Mouse (Mus musculus) CH12F3 (cell line): Measurements from ENCODE around the gene Ddx19b.
"Not testable (repeated sequence)": the region's sequence is repeated elsewhere in the genome, so short reads cannot be mapped to it uniquely, and the experiment has no call there.

ENCODE experiments used
- in situ Hi-C: fragments of 300-500 bp; cut with MboI; formaldehyde crosslinking; loops from 2 replicates; pipeline ENCODE4 v1.14.3; 2020; ENCODE audit warnings: low sequenced_read_pairs

The Ddx19b gene

GRCm38 (mm10) chr8:111031572-111031971 lies at the start of gene Ddx19b:
TSS of gene Ddx19b (minus strand) at chr8:111031751.
- in situ Hi-C loops = no loop called here

- in situ Hi-C loops = no loop called here
Observed at GRCm38 (mm10) chr8:111079861-111080271, 48.3 kb upstream of the Ddx19b start.

DNA sequence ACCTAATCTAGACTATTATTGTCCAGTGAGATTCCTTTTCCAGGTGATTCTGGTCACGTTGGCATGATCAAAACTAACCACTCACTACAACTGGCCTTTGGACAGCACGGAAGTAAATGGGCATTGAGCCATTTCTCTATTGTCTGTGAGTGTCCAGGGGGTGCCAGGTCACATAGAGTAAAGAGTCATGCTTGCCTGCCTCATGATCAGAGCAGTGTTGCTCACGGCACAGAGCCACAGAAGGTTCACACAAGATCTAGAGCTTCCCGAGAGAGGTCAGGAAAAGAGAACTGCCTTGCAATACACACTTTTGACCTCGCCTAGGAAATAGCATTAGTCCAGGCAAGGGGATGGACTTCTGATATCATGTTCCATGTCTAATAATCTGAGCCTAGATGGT lies 47.9 kb upstream of the Ddx19b start:
- in situ Hi-C loops = no loop called here

- in situ Hi-C loops = no loop called here
Observed at GRCm38 (mm10) chr8:111075926-111076325, 44.4 kb upstream of the Ddx19b start.

DNA sequence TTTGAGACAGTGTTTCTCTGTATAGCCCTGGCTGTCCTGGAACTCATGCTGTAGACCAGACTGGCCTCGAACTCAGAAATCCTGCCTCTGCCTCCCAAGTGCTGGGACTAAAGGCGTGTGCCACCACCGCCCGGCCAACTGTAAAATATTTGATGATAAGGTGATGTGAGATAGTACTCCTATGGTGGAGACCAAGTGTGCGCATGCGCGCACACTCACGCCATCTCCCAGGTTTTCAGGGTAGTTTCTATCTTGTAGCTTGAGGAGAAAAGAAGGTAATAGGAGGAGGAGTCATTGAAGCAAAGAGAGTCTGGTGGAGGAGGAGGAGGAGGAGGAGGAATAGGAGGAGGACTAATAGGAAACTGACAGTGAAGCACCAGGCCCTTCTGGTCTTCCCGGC lies 37.1 kb upstream of the Ddx19b start:
- in situ Hi-C loops = not testable (repeated sequence)

- in situ Hi-C loops = no loop called here
Observed at GRCm38 (mm10) chr8:111067439-111067838, 35.9 kb upstream of the Ddx19b start.

GRCm38 (mm10) chr8:111066308-111066707 lies 34.8 kb upstream of the Ddx19b start:
- in situ Hi-C loops = no loop called here

DNA sequence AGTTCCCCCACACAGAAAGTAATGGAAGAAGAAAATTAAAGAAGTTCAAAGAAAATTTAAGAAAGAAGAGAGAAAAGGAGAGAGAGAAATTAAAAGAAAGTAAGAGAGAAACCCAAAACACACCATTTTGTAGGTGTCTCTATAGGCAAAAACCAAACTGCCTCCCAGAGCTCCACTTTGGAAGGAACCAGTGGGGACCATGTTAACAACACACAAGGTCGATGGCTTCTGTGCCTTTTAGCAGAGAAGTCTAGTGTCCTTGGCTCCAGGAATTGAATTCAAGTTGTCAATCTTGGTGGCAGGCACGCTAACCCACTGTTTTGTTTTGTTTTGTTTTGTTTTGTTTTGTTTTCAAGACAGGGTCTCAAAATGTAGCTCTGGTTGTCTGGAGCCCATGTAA lies 31.3 kb upstream of the Ddx19b start:
- in situ Hi-C loops = no loop called here

DNA sequence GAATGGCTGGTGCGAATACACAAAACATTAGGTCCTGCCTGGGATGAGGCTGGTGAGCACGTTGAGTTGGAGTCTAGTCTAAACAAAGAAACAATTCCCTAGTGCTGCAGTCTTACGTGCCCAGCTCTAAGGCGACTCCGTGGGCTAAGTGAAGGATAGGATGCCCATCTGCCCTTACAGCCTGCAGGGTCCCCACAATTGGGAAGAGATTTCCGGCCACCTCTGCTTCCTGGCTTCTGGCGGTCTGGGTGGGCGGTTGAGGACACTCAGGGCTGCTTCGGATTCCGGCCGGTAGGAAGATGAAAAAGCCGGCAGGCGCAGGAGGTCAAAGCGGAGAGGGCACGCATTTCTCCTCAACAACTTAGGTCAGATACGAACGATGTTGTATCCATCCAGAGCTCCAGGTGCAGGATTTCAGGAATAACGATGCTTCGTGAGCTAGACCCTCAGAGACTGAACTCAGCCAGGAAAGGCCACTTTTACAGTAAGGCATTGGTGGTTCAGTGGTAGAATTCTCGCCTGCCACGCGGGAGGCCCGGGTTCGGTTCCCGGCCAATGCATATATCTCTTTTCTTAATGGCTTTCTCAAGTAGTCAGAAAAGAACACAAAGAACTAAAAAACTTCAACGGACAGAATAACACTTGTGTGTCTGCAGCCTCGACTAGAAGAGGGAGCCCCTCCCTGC lies 30.7 kb upstream of the Ddx19b start:
- in situ Hi-C loops = no loop called here

DNA sequence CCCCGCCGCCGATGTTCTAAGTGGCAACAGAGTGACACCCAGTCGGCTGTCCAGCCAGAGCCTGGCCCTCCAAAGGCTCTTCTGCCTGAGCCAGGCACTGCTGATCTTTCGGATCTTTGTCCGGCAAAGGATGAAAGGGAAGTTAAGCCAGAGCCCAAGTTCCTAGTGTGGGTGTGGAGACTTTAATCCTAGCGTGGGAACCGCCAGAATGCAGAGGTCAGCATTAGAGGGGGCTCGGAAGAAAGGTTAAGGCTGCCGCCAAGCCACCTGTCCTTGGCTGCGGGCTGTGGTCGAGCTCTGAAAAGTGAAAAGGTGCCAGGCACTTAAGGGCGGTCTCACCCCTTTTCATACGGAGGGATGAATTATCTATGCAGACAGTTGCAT lies 30.1 kb upstream of the Ddx19b start:
- in situ Hi-C loops = no loop called here

DNA sequence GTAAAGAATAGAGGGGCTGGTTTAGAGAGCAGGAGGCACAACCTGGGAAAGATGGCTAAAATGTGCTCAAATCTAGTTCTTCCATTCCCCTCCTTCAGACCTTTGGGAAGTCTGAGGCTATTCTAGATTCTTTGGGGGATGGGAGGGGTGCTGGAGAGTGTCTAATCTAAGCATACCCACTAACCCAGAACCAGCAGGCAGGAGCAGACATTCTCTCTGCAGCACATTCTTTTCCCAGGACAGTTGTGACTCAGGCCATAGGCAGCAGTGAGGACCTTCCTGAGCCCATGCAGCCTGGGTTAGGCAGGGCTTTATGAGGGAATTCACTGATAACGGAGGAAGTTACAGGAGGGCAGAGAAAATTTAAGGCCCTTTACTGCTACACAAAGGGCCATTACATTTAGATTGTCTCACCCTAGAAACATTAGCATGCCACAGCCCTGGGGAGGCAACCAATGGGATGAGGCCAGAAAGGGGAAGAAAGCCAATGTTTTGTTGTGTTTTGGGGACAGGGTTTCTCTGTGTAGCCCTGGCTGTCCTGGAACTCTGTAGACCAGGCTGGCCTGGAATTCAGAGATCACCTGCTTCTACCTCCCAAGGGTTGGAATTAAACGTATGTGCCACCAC lies 27.5 kb upstream of the Ddx19b start:
- in situ Hi-C loops = no loop called here

DNA sequence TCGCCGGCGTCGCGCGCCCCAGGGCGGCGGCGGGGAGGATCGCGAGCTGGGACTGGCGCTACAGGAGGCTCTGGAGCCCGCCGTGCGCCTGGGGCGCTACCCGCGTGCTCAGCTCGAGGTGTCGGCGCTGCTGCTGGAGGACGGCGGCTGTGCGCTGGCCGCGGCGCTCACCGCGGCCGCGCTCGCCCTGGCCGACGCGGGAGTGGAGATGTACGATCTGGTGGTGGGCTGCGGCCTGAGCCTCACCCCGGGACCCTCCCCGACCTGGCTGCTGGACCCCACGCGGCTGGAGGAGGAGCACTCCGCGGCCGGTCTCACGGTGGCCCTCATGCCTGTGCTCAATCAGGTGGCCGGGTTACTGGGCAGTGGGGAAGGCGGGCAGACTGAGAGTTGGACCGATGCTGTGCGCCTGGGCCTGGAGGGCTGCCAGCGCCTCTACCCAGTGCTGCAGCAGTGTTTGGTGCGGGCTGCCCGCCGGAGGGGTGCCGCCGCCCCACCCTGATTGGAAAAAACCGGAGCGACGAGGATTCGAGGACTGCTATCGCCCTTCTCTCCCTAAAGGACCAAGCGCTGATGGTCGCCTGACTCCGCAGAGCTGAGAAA lies 25.2 kb upstream of the Ddx19b start:
- in situ Hi-C loops = no loop called here

DNA sequence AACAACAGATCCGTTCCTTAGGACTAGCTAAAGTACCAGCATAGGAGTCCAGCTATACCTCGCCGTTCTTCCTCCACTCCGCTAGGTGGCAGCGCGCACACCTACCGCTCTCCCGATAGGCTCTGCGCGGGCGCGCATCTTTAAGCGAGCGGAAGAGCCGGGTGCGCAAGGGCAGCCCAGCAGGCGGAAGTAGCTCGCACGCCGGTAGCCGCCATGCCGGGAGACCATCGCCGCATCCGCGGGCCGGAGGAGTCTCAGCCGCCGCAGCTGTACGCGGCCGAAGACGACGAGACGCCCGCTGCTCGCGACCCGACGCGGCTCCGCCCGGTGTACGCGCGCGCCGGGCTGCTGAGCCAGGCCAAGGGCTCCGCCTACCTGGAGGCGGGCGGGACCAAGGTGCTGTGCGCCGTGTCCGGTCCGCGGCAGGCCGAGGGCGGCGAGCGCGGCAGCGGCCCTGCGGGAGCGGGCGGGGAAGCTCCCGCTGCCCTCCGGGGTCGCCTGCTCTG lies 24.7 kb upstream of the Ddx19b start, which contains the start of gene Exosc6:
Exosc6 (plus strand) TSS at position 182 of the 506 bp plus-strand sequence.
- in situ Hi-C loops = no loop called here

DNA sequence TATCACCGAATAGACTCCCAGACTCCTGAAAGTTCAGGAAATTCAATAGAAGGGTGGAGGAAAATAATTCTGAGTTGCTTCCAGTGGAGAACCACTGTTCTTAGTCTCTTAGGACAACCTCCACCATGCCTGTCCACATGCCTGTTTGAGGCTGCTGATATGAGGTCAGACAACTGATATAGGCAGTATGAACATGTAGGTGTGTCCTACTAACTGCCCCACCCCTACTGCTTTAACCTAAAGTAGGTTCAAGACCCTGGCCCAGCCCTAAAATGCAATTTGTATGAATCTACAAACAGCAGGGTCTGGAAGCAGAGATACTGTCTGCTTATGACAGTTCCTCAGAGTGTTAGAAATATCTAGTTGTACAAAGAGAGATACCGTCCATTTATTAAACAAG lies 24.1 kb upstream of the Ddx19b start:
- in situ Hi-C loops = no loop called here

DNA sequence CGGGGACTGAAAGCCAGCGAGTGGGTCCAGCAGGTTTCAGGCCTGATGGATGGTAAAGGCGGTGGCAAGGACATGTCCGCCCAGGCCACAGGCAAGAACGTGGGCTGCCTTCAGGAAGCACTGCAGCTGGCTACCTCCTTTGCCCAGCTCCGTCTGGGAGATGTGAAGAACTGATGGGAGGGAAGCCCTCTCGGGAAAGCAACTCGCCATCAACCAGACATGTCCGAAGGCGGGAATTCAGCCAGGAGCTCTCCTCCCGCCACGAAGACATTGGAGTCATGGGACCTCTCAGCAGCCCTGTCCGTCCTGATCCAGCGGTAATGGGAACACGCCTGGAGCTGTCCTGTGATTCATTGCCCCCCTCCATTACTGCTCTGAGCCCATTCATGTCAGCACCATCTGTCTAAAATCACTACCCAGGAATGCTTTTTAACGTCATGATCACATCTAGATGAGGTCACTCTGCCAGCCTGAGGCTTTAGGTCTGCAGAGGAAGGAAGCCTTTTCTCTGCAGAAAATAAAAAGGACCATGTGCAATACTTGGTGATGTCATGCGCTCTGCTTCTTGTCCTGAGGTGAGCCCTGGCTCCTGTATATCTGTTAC lies 23.6 kb upstream of the Ddx19b start:
- in situ Hi-C loops = no loop called here

- in situ Hi-C loops = no loop called here
Observed at GRCm38 (mm10) chr8:111053827-111054518, 22.4 kb upstream of the Ddx19b start.

- in situ Hi-C loops = no loop called here
Observed at GRCm38 (mm10) chr8:111049106-111049505, 17.6 kb upstream of the Ddx19b start.

GRCm38 (mm10) chr8:111048694-111049093 lies 17.1 kb upstream of the Ddx19b start:
- in situ Hi-C loops = no loop called here

- in situ Hi-C loops = no loop called here
Observed at GRCm38 (mm10) chr8:111044003-111044734, 12.6 kb upstream of the Ddx19b start.

DNA sequence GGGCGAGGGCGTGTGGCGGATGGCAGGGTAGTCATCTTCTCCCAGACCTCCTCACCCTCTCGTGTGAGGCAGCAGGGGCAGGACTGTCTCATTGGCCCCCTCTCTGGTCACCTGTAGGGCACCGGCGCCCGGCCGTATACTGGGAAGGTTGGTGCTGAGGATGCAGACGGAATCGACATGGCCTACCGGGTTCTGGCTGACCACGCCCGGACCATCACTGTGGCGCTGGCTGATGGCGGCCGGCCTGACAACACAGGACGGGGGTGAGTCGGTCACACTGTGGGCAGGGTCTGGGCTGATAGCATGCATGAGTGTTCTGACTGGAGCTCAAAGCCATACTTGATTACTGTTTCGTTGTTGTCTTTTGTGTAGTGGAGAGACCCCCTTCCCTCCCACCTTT lies 11.0 kb upstream of the Ddx19b start:
- in situ Hi-C loops = no loop called here
